Mouse (Mus musculus): ENCODE data around the gene Men1. TPM values are rescaled to one million over a fixed set of nuclear protein-coding genes. Genes with fewer than 3 reads are reported as not detected.

The Men1 gene
- total and polyA plus RNA-seq, 3 experiments, result 13.9 to 19.4 (median 14.0) TPM

- no peaks in the 10 kb centered on the region for H3K27me3 ChIP-seq (ENCODE audit: control insufficient read depth, insufficient read depth, low read length)
- peaks cover 61% of the 10 kb centered on the region for H3K4me1 ChIP-seq (ENCODE audit: control insufficient read depth, insufficient read depth, low read length)
- H3K4me3 ChIP-seq, result no peak overlapping the region
- intact Hi-C loops (cut with DNase I), result no loop called here
- TF ChIP-seq EP300 (IDR thresholded peaks at IDR 0.05; ENCODE audit: insufficient read depth, low read depth, low read length) (no peak), POLR2A (IDR thresholded peaks at IDR 0.05; ENCODE audit: insufficient read depth, low read depth, low read length) (no peak), CTCF (IDR thresholded peaks at IDR 0.05) (no peak)
- peaks cover 57% of the 10 kb centered on the region for H3K36me3 ChIP-seq (ENCODE audit: control insufficient read depth, insufficient read depth, low read length)
- 73% methylated on average over 17 of the region's 17 CpGs for WGBS
- DNase-seq, result peak in 1 of 2 experiments; percentile 21
- H3K9ac ChIP-seq (ENCODE audit: low read depth, low read length), result no peak overlapping the region
- H3K79me2 ChIP-seq (replicated peaks; ENCODE audit: control insufficient read depth, insufficient read depth, low read length), result peaks cover 11% of the 10 kb centered on the region
- H3K27ac ChIP-seq, result no peak overlapping the region; the same call in 1 of the 2 replicates
These were observed 40.5 kb upstream of the Men1 start for GRCm38 (mm10) chr19:6294301-6294700.

- intact Hi-C loops (cut with DNase I), result no loop called here
- TF ChIP-seq POLR2A (IDR thresholded peaks at IDR 0.05; ENCODE audit: insufficient read depth, low read depth, low read length), result no peak
- no peak for TF ChIP-seq EP300 (IDR thresholded peaks at IDR 0.05; ENCODE audit: insufficient read depth, low read depth, low read length)
- no peak for TF ChIP-seq CTCF (IDR thresholded peaks at IDR 0.05)
- peaks cover 52% of the 10 kb centered on the region for H3K36me3 ChIP-seq (ENCODE audit: control insufficient read depth, insufficient read depth, low read length)
- WGBS, result 57% methylated on average over 5 of the region's 5 CpGs
- peaks cover 61% of the 10 kb centered on the region for H3K4me1 ChIP-seq (ENCODE audit: control insufficient read depth, insufficient read depth, low read length)
- no peak overlapping the region for H3K4me3 ChIP-seq
- DNase-seq, result no peak
- H3K79me2 ChIP-seq (replicated peaks; ENCODE audit: control insufficient read depth, insufficient read depth, low read length), result no peaks in the 10 kb centered on the region; the same call in none of the 2 replicates
- peak overlapping the region; percentile 97 for H3K27ac ChIP-seq
- H3K27me3 ChIP-seq (ENCODE audit: control insufficient read depth, insufficient read depth, low read length), result no peaks in the 10 kb centered on the region
- no peak overlapping the region for H3K9ac ChIP-seq (ENCODE audit: low read depth, low read length)
These were observed 38.1 kb upstream of the Men1 start for GRCm38 (mm10) chr19:6296551-6297210.

- intact Hi-C loops (cut with DNase I), result no loop called here
These were observed 37.1 kb upstream of the Men1 start for GRCm38 (mm10) chr19:6297641-6298040.

GRCm38 (mm10) chr19:6299003-6299402 lies 35.8 kb upstream of the Men1 start:
- peak overlapping the region; percentile 97 for H3K27ac ChIP-seq
- H3K4me1 ChIP-seq (ENCODE audit: control insufficient read depth, insufficient read depth, low read length), result peaks cover 60% of the 10 kb centered on the region
- peak in 1 of 2 experiments; percentile 27 for DNase-seq
- H3K36me3 ChIP-seq (ENCODE audit: control insufficient read depth, insufficient read depth, low read length), result peaks cover 47% of the 10 kb centered on the region
- peak overlapping the region; percentile 11; the same call in 1 of the 2 replicates for H3K9ac ChIP-seq (ENCODE audit: low read depth, low read length)
- no peaks in the 10 kb centered on the region; the same call in none of the 2 replicates for H3K79me2 ChIP-seq (replicated peaks; ENCODE audit: control insufficient read depth, insufficient read depth, low read length)
- no peak overlapping the region for H3K4me3 ChIP-seq
- 42% methylated on average over 4 of the region's 4 CpGs for WGBS
- H3K27me3 ChIP-seq (ENCODE audit: control insufficient read depth, insufficient read depth, low read length), result no peaks in the 10 kb centered on the region
- intact Hi-C loops (cut with DNase I), result no loop called here
- no peak for TF ChIP-seq CTCF (IDR thresholded peaks at IDR 0.05)
- no peak for TF ChIP-seq POLR2A (IDR thresholded peaks at IDR 0.05; ENCODE audit: insufficient read depth, low read depth, low read length)
- TF ChIP-seq EP300 (IDR thresholded peaks at IDR 0.05; ENCODE audit: insufficient read depth, low read depth, low read length), result no peak

More at GRCm38 (mm10) chr19:6297641-6298040, 37.1 kb upstream of the Men1 start:
- WGBS, result 62% methylated on average over 9 of the region's 9 CpGs
- no peak overlapping the region for H3K4me3 ChIP-seq
- H3K36me3 ChIP-seq (ENCODE audit: control insufficient read depth, insufficient read depth, low read length), result peaks cover 52% of the 10 kb centered on the region
- H3K9ac ChIP-seq (ENCODE audit: low read depth, low read length), result no peak overlapping the region
- H3K4me1 ChIP-seq (ENCODE audit: control insufficient read depth, insufficient read depth, low read length), result peaks cover 55% of the 10 kb centered on the region
- peak; percentile 61 to 79 for DNase-seq
- TF ChIP-seq CTCF (IDR thresholded peaks at IDR 0.05), result no peak
- peak; percentile 27; the same call in 1 of the 2 replicates for TF ChIP-seq EP300 (IDR thresholded peaks at IDR 0.05; ENCODE audit: insufficient read depth, low read depth, low read length)
- H3K27me3 ChIP-seq (ENCODE audit: control insufficient read depth, insufficient read depth, low read length), result no peaks in the 10 kb centered on the region
- H3K27ac ChIP-seq, result peak overlapping the region; percentile 97
- no peaks in the 10 kb centered on the region; the same call in none of the 2 replicates for H3K79me2 ChIP-seq (replicated peaks; ENCODE audit: control insufficient read depth, insufficient read depth, low read length)

- Histone ChIP-seq H3K4me3 (no peak overlapping the region), H3K9ac (ENCODE audit: low read depth, low read length) (peak overlapping the region; percentile 63), H3K27me3 (ENCODE audit: control insufficient read depth, insufficient read depth, low read length) (no peaks in the 10 kb centered on the region), H3K36me3 (ENCODE audit: control insufficient read depth, insufficient read depth, low read length) (peaks cover 47% of the 10 kb centered on the region), H3K79me2 (replicated peaks; ENCODE audit: control insufficient read depth, insufficient read depth, low read length) (no peaks in the 10 kb centered on the region; the same call in 1 of the 2 replicates), H3K4me1 (ENCODE audit: control insufficient read depth, insufficient read depth, low read length) (peaks cover 61% of the 10 kb centered on the region), H3K27ac (peak overlapping the region; percentile 97)
- DNase-seq, result peak; percentile 62 to 71
- TF ChIP-seq EP300 (IDR thresholded peaks at IDR 0.05; ENCODE audit: insufficient read depth, low read depth, low read length), result peak; percentile 56; the same call in 1 of the 2 replicates
- TF ChIP-seq POLR2A (IDR thresholded peaks at IDR 0.05; ENCODE audit: insufficient read depth, low read depth, low read length), result 0 out of 2 replicates have a peak, but pooled peaks have one; percentile 51
- TF ChIP-seq CTCF (IDR thresholded peaks at IDR 0.05), result no peak
- intact Hi-C loops (cut with DNase I), result loop anchor here (1.0 kb wide), 1 partner anchor 11 kb away; no protein-coding TSS in a partner anchor
- WGBS, result 46% methylated on average over 7 of the region's 7 CpGs
These were observed 35.1 kb upstream of the Men1 start for GRCm38 (mm10) chr19:6299450-6300267.

All from heart, adult 2 months (tissue).